Mouse (Mus musculus): Measurements from ENCODE around the gene Ankrd31. TPM values are rescaled to one million over a fixed set of nuclear protein-coding genes. Genes with fewer than 3 reads are reported as not detected.

The Ankrd31 gene
- not detected for polyA plus RNA-seq (2014; fragmentation: Illumina TruSeq; extraction: RNeasy Lipid Tissue Mini Kit (QIAGEN cat#74804); ENCODE audit: low read depth, low replicate concordance)

GRCm38 (mm10) chr13:96748109-96748845, at the start of gene Ankrd31:
Ankrd31 (plus strand) TSS chr13:96748272.

GRCm38 (mm10) chr13:96923999-96924961, 176.2 kb downstream of the Ankrd31 start, which contains the start of gene Gcnt4:
Gcnt4 (plus strand) TSS chr13:96924689.

Other genes with a start within 250 kb of the Ankrd31 start
- gene Polk, start 205.7 kb upstream of the Ankrd31 start, polyA plus RNA-seq (2014; fragmentation: Illumina TruSeq; extraction: RNeasy Lipid Tissue Mini Kit (QIAGEN cat#74804); ENCODE audit: low read depth, low replicate concordance), result 32.2 TPM
- 180 TPM for gene Col4a3bp, start 205.7 kb upstream of the Ankrd31 start, polyA plus RNA-seq (2014; fragmentation: Illumina TruSeq; extraction: RNeasy Lipid Tissue Mini Kit (QIAGEN cat#74804); ENCODE audit: low read depth, low replicate concordance)
- 66.8 TPM for gene Hmgcr, start 77.3 kb upstream of the Ankrd31 start, polyA plus RNA-seq (2014; fragmentation: Illumina TruSeq; extraction: RNeasy Lipid Tissue Mini Kit (QIAGEN cat#74804); ENCODE audit: low read depth, low replicate concordance)
- gene Gcnt4, start 176.4 kb downstream of the Ankrd31 start, polyA plus RNA-seq (2014; fragmentation: Illumina TruSeq; extraction: RNeasy Lipid Tissue Mini Kit (QIAGEN cat#74804); ENCODE audit: low read depth, low replicate concordance), result 3.0 TPM

All from sigmoid colon, adult 10 weeks (tissue).